14 mouse cellular contexts compared by ENCODE assay signal in genomic region chr19:55912813-55913212, GRCm38 (mm10).
DNase-seq lines count a peak whose midpoint lies in the region; ATAC-seq and TF ChIP-seq lines count a peak whose summit lies in the region.
"Had no signal": no experiment of that assay in that cellular context is flagged by ENCODE, and none has a peak within 500 bp of the region (broad histone marks: within the 10 kb centered on the region; RNA-seq: fewer than 3 reads in every experiment).

No protein-coding gene starts in this region.

- 84% methylated on average over 8 of the region's 8 CpGs for WGBS in midbrain, postnatal 0 days
- WGBS in lung, adult 2 months: 94% methylated on average over 8 of the region's 8 CpGs

- in situ Hi-C loops in ES-E14 (cut with MboI; ENCODE audit: low sequenced_read_pairs in 2 of 2, unreplicated experiment in 2 of 2): no loop called here

- peak; percentile 19; the same call in 1 of the 2 replicates for TF ChIP-seq CTCF in layer of hippocampus, adult 2 months (conservative IDR thresholded peaks at IDR 0.05)
- peak; percentile 47 for TF ChIP-seq CTCF in ES-Bruce4 (IDR thresholded peaks at IDR 0.05; ENCODE audit: low read depth, low read length)
- peak; percentile 44 for TF ChIP-seq CTCF in midbrain, postnatal 0 days (IDR thresholded peaks at IDR 0.05)
- TF ChIP-seq CTCF in lung, adult 2 months (IDR thresholded peaks at IDR 0.05; ENCODE audit: insufficient read depth, low read length): no peak

- no peaks in the 10 kb centered on the region for H3K27me3 ChIP-seq in ES-Bruce4 (ENCODE audit: control insufficient read depth, insufficient read depth, low read length, poor library complexity, severe bottlenecking)
- no peaks in the 10 kb centered on the region for H3K27me3 ChIP-seq in midbrain, postnatal 0 days (ENCODE audit: insufficient read depth, low read length)
- H3K27me3 ChIP-seq: liver, embryonic 15.5 days had no signal

- no peak for TF ChIP-seq EP300 in ES-Bruce4 (IDR thresholded peaks at IDR 0.05; ENCODE audit: insufficient read depth, low read depth, low read length)

- no peak overlapping the region for H3K27ac ChIP-seq in layer of hippocampus, adult 2 months
- H3K27ac ChIP-seq in ES-Bruce4 (ENCODE audit: insufficient read depth, low read length): no peak overlapping the region
- H3K27ac ChIP-seq in ES-E14 (ENCODE audit: insufficient read depth, low read depth, low read length, poor library complexity, severe bottlenecking): no peak overlapping the region
- no peak overlapping the region; the same call in 1 of the 2 replicates for H3K27ac ChIP-seq in midbrain, postnatal 0 days (ENCODE audit: low read depth, low read length)
- H3K27ac ChIP-seq: forebrain, embryonic 12.5 days; liver, embryonic 15.5 days had no signal

- intact Hi-C loops in left cerebral cortex, postnatal 14 days (cut with DNase I): no loop called here

- no peak for TF ChIP-seq POLR2A in ES-Bruce4 (IDR thresholded peaks at IDR 0.05; ENCODE audit: insufficient read depth, low read length)
- TF ChIP-seq POLR2A in lung, adult 2 months (IDR thresholded peaks at IDR 0.05; ENCODE audit: borderline replicate concordance, extremely low read depth, low read depth, low read length): no peak

- no peak overlapping the region for H3K4me2 ChIP-seq in midbrain, postnatal 0 days (ENCODE audit: low read depth, low read length, poor library complexity, severe bottlenecking)
- H3K4me2 ChIP-seq: forebrain, embryonic 12.5 days; liver, embryonic 15.5 days had no signal

- H3K9ac ChIP-seq in ES-Bruce4 (ENCODE audit: low read depth, poor library complexity, severe bottlenecking): no peak overlapping the region
- no peak overlapping the region for H3K9ac ChIP-seq in ES-E14 (ENCODE audit: insufficient read depth, low read depth, low read length, poor library complexity, severe bottlenecking)
- no peak overlapping the region for H3K9ac ChIP-seq in midbrain, postnatal 0 days (replicated peaks; ENCODE audit: low read length, poor library complexity, severe bottlenecking)
- H3K9ac ChIP-seq: forebrain, embryonic 12.5 days; liver, embryonic 15.5 days had no signal

- no peaks in the 10 kb centered on the region for H3K9me3 ChIP-seq in ES-Bruce4 (replicated peaks; ENCODE audit: control insufficient read depth, insufficient read depth, low read length, poor library complexity, severe bottlenecking)
- H3K9me3 ChIP-seq in ES-E14 (ENCODE audit: control insufficient read depth, insufficient read depth, low read depth, low read length): no peaks in the 10 kb centered on the region
- no peaks in the 10 kb centered on the region for H3K9me3 ChIP-seq in midbrain, postnatal 0 days (ENCODE audit: low read length)
- H3K9me3 ChIP-seq: forebrain, embryonic 12.5 days; liver, embryonic 15.5 days had no signal

- ATAC-seq in midbrain, postnatal 0 days (ENCODE audit: low FRiP score): no peak

- H3K4me1 ChIP-seq in ES-Bruce4 (ENCODE audit: control insufficient read depth, insufficient read depth, low read length): no peaks in the 10 kb centered on the region
- H3K4me1 ChIP-seq in ES-E14 (ENCODE audit: control insufficient read depth in 2 of 2, insufficient read depth in 2 of 2, low read length in 2 of 2, poor library complexity in 1 of 2): no peaks in the 10 kb centered on the region
- 0 out of 2 replicates have a peak, but pooled peaks cover 3% of the 10 kb centered on the region for H3K4me1 ChIP-seq in midbrain, postnatal 0 days (ENCODE audit: insufficient read depth, low read length)
- peaks cover 2% of the 10 kb centered on the region; the same call in 1 of the 2 replicates for H3K4me1 ChIP-seq in lung, adult 2 months (ENCODE audit: control insufficient read depth, insufficient read depth, low read length)

- H3K36me3 ChIP-seq in ES-Bruce4 (ENCODE audit: control insufficient read depth, insufficient read depth, low read length, poor library complexity, severe bottlenecking) (peaks cover 4% of the 10 kb centered on the region), ES-E14 (ENCODE audit: control insufficient read depth, insufficient read depth, low read length, poor library complexity, severe bottlenecking) (peaks cover 8% of the 10 kb centered on the region; the same call in 1 of the 2 replicates)
- peaks cover 5% of the 10 kb centered on the region; the same call in 1 of the 2 replicates for H3K36me3 ChIP-seq in midbrain, postnatal 0 days (ENCODE audit: insufficient read depth, low read length)

- H3K4me3 ChIP-seq in layer of hippocampus, adult 2 months: no peak overlapping the region
- H3K4me3 ChIP-seq in ES-Bruce4 (ENCODE audit: low read depth, low read length) (no peak overlapping the region), ES-E14 (ENCODE audit: insufficient read depth in 1 of 2, low read depth in 1 of 2, low read length in 2 of 2, poor library complexity in 1 of 2, severe bottlenecking in 1 of 2) (no peak overlapping the region)
- H3K4me3 ChIP-seq in midbrain, postnatal 0 days (ENCODE audit: low read depth, low read length): no peak overlapping the region
- no peak overlapping the region for H3K4me3 ChIP-seq in lung, adult 2 months (replicated peaks; ENCODE audit: extremely low read depth, low read depth, low read length)
- H3K4me3 ChIP-seq: forebrain, embryonic 12.5 days; liver, embryonic 15.5 days had no signal

- no peak for DNase-seq in layer of hippocampus, adult 2 months (ENCODE audit: low spot score in 2 of 2)
- no peak for DNase-seq in layer of hippocampus, adult 18-20 months (ENCODE audit: low spot score in 2 of 2)
- DNase-seq in ES-E14 (ENCODE audit: low read depth, low spot score): no peak
- no peak for DNase-seq in midbrain, postnatal 0 days (ENCODE audit: low spot score)
- no peak for DNase-seq in left cerebral cortex, postnatal 14 days (ENCODE audit: low spot score in 2 of 2)
- no peak for DNase-seq in lung, adult 2 months
- DNase-seq: cerebellum, postnatal 14 days; heart, postnatal 4 days; layer of hippocampus, postnatal 36 days; left cerebral cortex, postnatal 4 days; lung, postnatal 36 days had no signal

TF ChIP-seq in ES-E14, 5 proteins besides CTCF, POLR2A, EP300 and RAD21:
- TF ChIP-seq MAFK (IDR thresholded peaks at IDR 0.05; ENCODE audit: insufficient read depth, low read depth, low read length) (no peak), HCFC1 (IDR thresholded peaks at IDR 0.05; ENCODE audit: borderline replicate concordance, insufficient read depth, low read length) (no peak), ZC3H11A (IDR thresholded peaks at IDR 0.05; ENCODE audit: borderline replicate concordance, low read depth, low read length) (peak; percentile 44; the same call in 1 of the 2 replicates)
